Mouse (Mus musculus) 3T3-L1 (cell line): Measurements from ENCODE around the gene Rnf5.
A peak's percentile ranks its signal among the peaks of the same experiment; 100 is the strongest.

Experiments
- DNase-seq: peaks from one replicate; pipeline ENCODE4 v3.0.0-alpha.2; 2015; ENCODE audit warnings: low read depth, low spot score

Gene Rnf5

GRCm38 (mm10) chr17:34605609-34606008 lies 2.1 kb upstream of the Rnf5 start:
- peak; percentile 93 for DNase-seq

- peak; percentile 49 for DNase-seq
Observed at GRCm38 (mm10) chr17:34604511-34605237, 1.2 kb upstream of the Rnf5 start.

- DNase-seq = peak; percentile 99
Observed at GRCm38 (mm10) chr17:34604061-34604508, 595 bp upstream of the Rnf5 start, which contains the start of gene Agpat1. Agpat1 (plus strand) TSS chr17:34604262.

GRCm38 (mm10) chr17:34601796-34602195 lies 1.7 kb downstream of the Rnf5 start:
- DNase-seq = no peak

- no peak for DNase-seq
Observed at GRCm38 (mm10) chr17:34599891-34600290, 3.6 kb downstream of the Rnf5 start.

GRCm38 (mm10) chr17:34597566-34598095 lies 5.9 kb downstream of the Rnf5 start, which contains the start of gene Ager:
Ager (plus strand) TSS chr17:34597862.
- DNase-seq = no peak

- no peak for DNase-seq
Observed at GRCm38 (mm10) chr17:34596098-34596497, 7.4 kb downstream of the Rnf5 start.

- DNase-seq = peak; percentile 26
Observed at GRCm38 (mm10) chr17:34593752-34594525, 9.6 kb downstream of the Rnf5 start.

GRCm38 (mm10) chr17:34592581-34593549 lies 10.6 kb downstream of the Rnf5 start:
- peak; percentile 70 for DNase-seq

GRCm38 (mm10) chr17:34591994-34592375 lies 11.5 kb downstream of the Rnf5 start:
- peak; percentile 82 for DNase-seq

- peak; percentile 42 for DNase-seq
Observed at GRCm38 (mm10) chr17:34591029-34591993, 12.2 kb downstream of the Rnf5 start, which contains the start of gene Pbx2. Pbx2 (plus strand) TSS chr17:34591266.

GRCm38 (mm10) chr17:34590154-34590987 lies 13.1 kb downstream of the Rnf5 start:
- no peak for DNase-seq

GRCm38 (mm10) chr17:34589681-34590101 lies 13.8 kb downstream of the Rnf5 start, which contains the start of gene Gpsm3:
Gpsm3 (plus strand) TSS chr17:34589806.
- DNase-seq = peak; percentile 33

GRCm38 (mm10) chr17:34589206-34589605 lies 14.3 kb downstream of the Rnf5 start:
- DNase-seq = no peak

- no peak for DNase-seq
Observed at GRCm38 (mm10) chr17:34588767-34589166, 14.7 kb downstream of the Rnf5 start.

- DNase-seq = peak; percentile 46
Observed at GRCm38 (mm10) chr17:34587814-34588213, 15.7 kb downstream of the Rnf5 start.

- DNase-seq = peak; percentile 89
Observed at GRCm38 (mm10) chr17:34587423-34587811, 16.1 kb downstream of the Rnf5 start.

- DNase-seq = peak; percentile 83
Observed at GRCm38 (mm10) chr17:34586796-34587422, 16.6 kb downstream of the Rnf5 start.
